Mouse (Mus musculus): ENCODE data around the gene Spaar.

- TF ChIP-seq CTCF (IDR thresholded peaks at IDR 0.05; ENCODE audit: low read depth, low read length), result no peak
- TF ChIP-seq POLR2A (IDR thresholded peaks at IDR 0.05; ENCODE audit: borderline replicate concordance, low read depth, low read length), result no peak
Observed at GRCm38 (mm10) chr4:43732171-43732570, 2.3 kb downstream of the Spaar start.
